Mouse (Mus musculus) MEL (cell line): ENCODE measurements around the gene Cfap52. TPM values are rescaled to one million over a fixed set of nuclear protein-coding genes. Genes with fewer than 3 reads are reported as not detected.

Experiments used
- DNase-seq: peaks from one replicate; pipeline ENCODE4 v3.0.0; 2011; ENCODE audit warnings: low read depth, low spot score
- H3K27ac ChIP-seq: 2 replicates; pipeline ENCODE4 v1.5.1; 2012; ENCODE audit warnings: low read depth, mild to moderate bottlenecking, control low read depth, low read length, moderate library complexity; ENCODE audit not compliant: control insufficient read depth
- H3K27me3 ChIP-seq, 2 experiments: fragments of 150-350 bp in 1 of 2; sonication (generic) in 1 of 2; 2 replicates each; pipeline ENCODE4 v1.6.1; 2012; ENCODE audit warnings: low read length in 2 of 2, mild to moderate bottlenecking in 2 of 2, improper control_type of control experiment in 1 of 2, moderate library complexity in 1 of 2; ENCODE audit not compliant: insufficient read depth in 2 of 2, control insufficient read depth in 1 of 2
- H3K36me3 ChIP-seq, 2 experiments: 2 replicates each; pipeline ENCODE4 v1.6.1; 2012 to 2014; ENCODE audit warnings: low read length in 2 of 2, improper control_type of control experiment in 1 of 2, inconsistent platforms in 1 of 2, mild to moderate bottlenecking in 1 of 2; ENCODE audit not compliant: insufficient read depth in 2 of 2, control insufficient read depth in 1 of 2
- H3K4me1 ChIP-seq, 2 experiments: fragments of 150-350 bp in 1 of 2; sonication (generic) in 1 of 2; 2 replicates each; pipeline ENCODE4 v1.6.1; 2012; ENCODE audit warnings: low read length in 2 of 2, improper control_type of control experiment in 1 of 2, mild to moderate bottlenecking in 1 of 2; ENCODE audit not compliant: insufficient read depth in 2 of 2, control insufficient read depth in 1 of 2
- H3K4me3 ChIP-seq, 2 experiments: fragments of 150-350 bp in 1 of 2; sonication (generic) in 1 of 2; 2 replicates each; pipeline ENCODE4 v1.5.1; 2012; ENCODE audit warnings: low read depth in 2 of 2, low read length in 2 of 2, mild to moderate bottlenecking in 2 of 2, moderate library complexity in 2 of 2, control low read depth in 1 of 2, improper control_type of control experiment in 1 of 2; ENCODE audit not compliant: control insufficient read depth in 1 of 2, insufficient read depth in 1 of 2
- H3K79me2 ChIP-seq: 2 replicates; pipeline ENCODE4 v1.6.1; 2012; ENCODE audit warnings: mild to moderate bottlenecking, low read length, moderate library complexity; ENCODE audit not compliant: control insufficient read depth, poor library complexity, insufficient read depth
- H3K9ac ChIP-seq: 2 replicates; pipeline ENCODE4 v1.6.1; 2012; ENCODE audit warnings: low read depth, mild to moderate bottlenecking, control low read depth, low read length, moderate library complexity; ENCODE audit not compliant: control insufficient read depth, poor library complexity, severe bottlenecking
- H3K9me3 ChIP-seq: fragments of 150-350 bp; sonication (generic); replicated peaks from 2 replicates; pipeline ENCODE4 v1.6.1; 2012; ENCODE audit warnings: mild to moderate bottlenecking, low read length, improper control_type of control experiment, moderate library complexity; ENCODE audit not compliant: insufficient read depth
- CHD1 ChIP-seq: IDR thresholded peaks from 2 replicates; pipeline ENCODE4 v1.6.1; 2012; ENCODE audit warnings: low read depth, mild to moderate bottlenecking, inconsistent platforms, low read length, improper control_type of control experiment
- EP300 ChIP-seq, 2 experiments: IDR thresholded peaks; 2 replicates each; pipeline ENCODE4 v1.6.1; 2011; ENCODE audit warnings: improper control_type of control experiment in 2 of 2, low read length in 2 of 2, low read depth in 1 of 2, mild to moderate bottlenecking in 1 of 2
- ETS1 ChIP-seq: IDR thresholded peaks from 2 replicates; pipeline ENCODE4 v1.6.1; 2012; ENCODE audit warnings: low read depth, mild to moderate bottlenecking, inconsistent platforms, low read length, improper control_type of control experiment, moderate library complexity
- GATA1 ChIP-seq: IDR thresholded peaks from 2 replicates; pipeline ENCODE4 v1.6.1; 2011; ENCODE audit warnings: low read depth, low read length, improper control_type of control experiment
- HCFC1 ChIP-seq: IDR thresholded peaks from 2 replicates; pipeline ENCODE4 v1.6.1; 2012; ENCODE audit warnings: low read depth, mild to moderate bottlenecking, inconsistent platforms, low read length, improper control_type of control experiment, moderate library complexity
- JUND ChIP-seq: IDR thresholded peaks from 2 replicates; pipeline ENCODE4 v1.6.1; 2011; ENCODE audit warnings: low read depth, mild to moderate bottlenecking, improper control_type of control experiment, low read length
- MAZ ChIP-seq: IDR thresholded peaks from 2 replicates; pipeline ENCODE4 v1.6.1; 2012; ENCODE audit warnings: low read depth, mild to moderate bottlenecking, inconsistent platforms, low read length, improper control_type of control experiment
- MXI1 ChIP-seq: IDR thresholded peaks from 2 replicates; pipeline ENCODE4 v1.6.1; 2011; ENCODE audit warnings: mild to moderate bottlenecking, low read depth, low read length, improper control_type of control experiment
- MYB ChIP-seq: IDR thresholded peaks from 2 replicates; pipeline ENCODE4 v1.6.1; 2011; ENCODE audit warnings: mild to moderate bottlenecking, low read depth, low read length, improper control_type of control experiment
- MYC ChIP-seq: IDR thresholded peaks from 2 replicates; pipeline ENCODE4 v1.6.1; 2011; ENCODE audit warnings: low read depth, mild to moderate bottlenecking, low read length, improper control_type of control experiment, moderate library complexity
- POLR2A ChIP-seq, 2 experiments: IDR thresholded peaks; 2 replicates each; pipeline ENCODE4 v1.6.1; 2011 to 2012; ENCODE audit warnings: low read length in 2 of 2, mild to moderate bottlenecking in 2 of 2, control low read depth in 1 of 2, improper control_type of control experiment in 1 of 2, low read depth in 1 of 2, moderate library complexity in 1 of 2; ENCODE audit not compliant: control insufficient read depth in 1 of 2, insufficient read depth in 1 of 2, poor library complexity in 1 of 2
- POLR2AphosphoS5 ChIP-seq: IDR thresholded peaks from 2 replicates; pipeline ENCODE4 v1.6.1; 2012; ENCODE audit warnings: low read depth, borderline replicate concordance, mild to moderate bottlenecking, inconsistent platforms, low read length, moderate library complexity, mixed read lengths
- RCOR1 ChIP-seq: IDR thresholded peaks from 2 replicates; pipeline ENCODE4 v1.6.1; 2012; ENCODE audit warnings: low read depth, mild to moderate bottlenecking, inconsistent platforms, low read length, improper control_type of control experiment
- TAL1 ChIP-seq: IDR thresholded peaks from 2 replicates; pipeline ENCODE4 v1.6.1; 2012; ENCODE audit warnings: mild to moderate bottlenecking, inconsistent platforms, low read length, moderate library complexity, mixed read lengths
- TBP ChIP-seq: IDR thresholded peaks from 2 replicates; pipeline ENCODE4 v1.8.0; 2011; ENCODE audit warnings: low read depth, low read length, improper control_type of control experiment
- TCF12 ChIP-seq: IDR thresholded peaks from 2 replicates; pipeline ENCODE4 v1.6.1; 2014; ENCODE audit warnings: low read depth, mild to moderate bottlenecking, inconsistent platforms, low read length, improper control_type of control experiment, moderate library complexity
- UBTF ChIP-seq: IDR thresholded peaks from 2 replicates; pipeline ENCODE4 v1.6.1; 2012; ENCODE audit warnings: low read depth, mild to moderate bottlenecking, inconsistent platforms, low read length, improper control_type of control experiment, moderate library complexity, borderline replicate concordance; ENCODE audit not compliant: insufficient read depth
- ZC3H11A ChIP-seq: IDR thresholded peaks from 2 replicates; pipeline ENCODE4 v1.6.1; 2012; ENCODE audit warnings: low read depth, mild to moderate bottlenecking, inconsistent platforms, low read length, improper control_type of control experiment
- ZKSCAN1 ChIP-seq: IDR thresholded peaks from 2 replicates; pipeline ENCODE4 v1.6.1; 2012; ENCODE audit warnings: low read depth, mild to moderate bottlenecking, inconsistent platforms, low read length, improper control_type of control experiment, moderate library complexity
- ZNF384 ChIP-seq: IDR thresholded peaks from 2 replicates; pipeline ENCODE4 v1.6.1; 2012; ENCODE audit warnings: low read depth, mild to moderate bottlenecking, inconsistent platforms, low read length, improper control_type of control experiment
- polyA plus RNA-seq, 2 experiments: library from polyadenylated mRNA; stranded (reverse) in 1 of 2; unstranded in 1 of 2; fragments of >175 nt in 1 of 2; fragments of >200 nt in 1 of 2; gene quantifications; 2 replicates each; pipeline versions ENCODE4 v1.2.1 to v1.2.4; 2012; ENCODE audit warnings: low replicate concordance in 2 of 2, low read depth in 1 of 2; ENCODE audit not compliant: insufficient read length in 2 of 2, insufficient read depth in 1 of 2, missing spikeins in 1 of 2
- total RNA-seq: library from RNA; depleted of rRNA; stranded (reverse); fragments of 300-350 nt; gene quantifications from 2 replicates; pipeline ENCODE4 v1.2.3, GENCODE M21; 2012

Gene Cfap52
- total and polyA plus RNA-seq, 3 experiments: not detected

DNA sequence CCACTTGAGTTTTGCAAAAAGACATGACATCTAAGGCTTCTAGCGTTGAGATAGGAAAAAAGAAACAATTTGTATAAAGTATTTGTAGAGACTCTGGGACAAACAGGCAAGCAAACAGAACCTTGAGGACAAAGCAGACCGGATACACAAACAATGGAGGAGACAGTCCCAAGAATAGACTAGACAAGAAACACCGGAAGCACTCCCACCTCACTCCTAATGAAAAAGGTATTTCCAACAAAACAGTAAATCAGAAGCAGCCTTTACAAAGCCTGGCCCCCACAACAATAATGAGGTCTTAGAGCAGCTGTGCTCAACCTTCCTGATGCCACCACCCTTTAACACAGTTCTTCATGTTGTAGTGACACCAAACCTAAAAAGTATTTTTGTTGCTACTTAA is 48.3 kb downstream of the Cfap52 start:
- no peaks in the 10 kb centered on the region for H3K36me3 ChIP-seq
- no peak overlapping the region for H3K4me3 ChIP-seq
- no peak overlapping the region for H3K9ac ChIP-seq
- H3K27me3 ChIP-seq: no peaks in the 10 kb centered on the region
- no peak for DNase-seq
- TF ChIP-seq MYC: no peak
- no peaks in the 10 kb centered on the region for H3K79me2 ChIP-seq
- H3K4me1 ChIP-seq: no peaks in the 10 kb centered on the region
- no peak overlapping the region for H3K27ac ChIP-seq
- no peaks in the 10 kb centered on the region for H3K9me3 ChIP-seq

DNA sequence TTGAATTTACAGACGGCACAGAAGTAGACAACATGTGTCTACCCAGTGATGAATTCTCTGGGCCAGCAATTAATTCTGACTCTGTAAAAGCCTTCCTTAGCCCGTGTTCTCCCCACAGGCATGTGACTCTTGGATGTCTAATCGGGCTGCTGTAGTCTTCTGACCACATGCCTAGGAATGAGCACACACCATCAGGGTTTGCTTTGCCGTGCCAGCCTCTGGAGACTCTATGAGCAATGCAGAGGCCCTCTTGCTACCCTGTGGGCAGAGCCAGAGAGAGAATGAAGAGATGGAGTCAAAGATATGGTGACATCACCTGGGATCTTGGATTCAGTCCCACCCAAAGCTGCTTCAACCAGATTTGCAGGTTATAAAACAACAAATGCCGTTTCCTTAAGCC is 54.4 kb downstream of the Cfap52 start:
- H3K9me3 ChIP-seq: no peaks in the 10 kb centered on the region
- H3K27me3 ChIP-seq: no peaks in the 10 kb centered on the region
- no peak for DNase-seq
- no peaks in the 10 kb centered on the region for H3K79me2 ChIP-seq
- H3K4me3 ChIP-seq: no peak overlapping the region
- no peaks in the 10 kb centered on the region for H3K36me3 ChIP-seq
- H3K9ac ChIP-seq: no peak overlapping the region
- H3K4me1 ChIP-seq: no peaks in the 10 kb centered on the region
- H3K27ac ChIP-seq: no peak overlapping the region
- TF ChIP-seq ZNF384: no peak
- no peak for TF ChIP-seq MXI1
- no peak for TF ChIP-seq EP300 (IDR thresholded peaks at IDR 0.05; ENCODE audit: low read depth in 1 of 2, low read length in 2 of 2)
- no peak for TF ChIP-seq TCF12
- TF ChIP-seq RCOR1: no peak
- no peak for TF ChIP-seq HCFC1
- TF ChIP-seq ETS1: no peak
- TF ChIP-seq MYB: no peak
- TF ChIP-seq MYC: no peak
- no peak for TF ChIP-seq TAL1
- TF ChIP-seq POLR2AphosphoS5: no peak
- no peak for TF ChIP-seq TBP
- no peak for TF ChIP-seq MAZ
- TF ChIP-seq GATA1: no peak
- TF ChIP-seq POLR2A (IDR thresholded peaks at IDR 0.05; ENCODE audit: control insufficient read depth in 1 of 2, insufficient read depth in 1 of 2, low read depth in 1 of 2, low read length in 2 of 2, poor library complexity in 1 of 2): no peak

DNA sequence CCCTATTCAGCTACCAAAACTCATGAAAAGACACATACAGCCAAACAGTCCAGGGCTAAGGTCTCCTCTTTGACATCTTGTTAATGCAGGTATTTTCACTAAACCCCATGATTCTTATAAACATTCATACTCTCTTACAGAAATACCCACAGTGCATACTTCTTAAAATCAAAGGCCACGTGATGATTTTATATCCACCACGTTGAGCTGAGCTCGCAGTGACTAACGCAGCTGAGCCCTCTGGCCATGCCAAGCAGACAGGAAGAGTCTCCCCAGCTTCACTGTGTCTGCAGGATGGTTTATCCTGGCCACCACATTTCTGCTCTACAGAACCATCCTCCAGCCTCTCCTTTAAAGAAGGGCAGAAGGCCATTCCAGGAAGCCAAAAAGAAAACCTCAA is 61.7 kb downstream of the Cfap52 start:
- TF ChIP-seq MAZ (no peak), EP300 (IDR thresholded peaks at IDR 0.05; ENCODE audit: low read depth in 1 of 2, low read length in 2 of 2) (no peak), UBTF (no peak), ZKSCAN1 (no peak), MXI1 (no peak), ZC3H11A (no peak), CHD1 (no peak), JUND (no peak)
- H3K4me3 ChIP-seq: no peak overlapping the region
- no peak for DNase-seq

More for the DNA sequence above, 61.7 kb downstream of the Cfap52 start:
- no peak overlapping the region for H3K27ac ChIP-seq
- H3K79me2 ChIP-seq: no peaks in the 10 kb centered on the region
- no peaks in the 10 kb centered on the region for H3K27me3 ChIP-seq
- H3K4me1 ChIP-seq: no peaks in the 10 kb centered on the region
- no peak overlapping the region for H3K9ac ChIP-seq
- H3K9me3 ChIP-seq: no peaks in the 10 kb centered on the region
- no peaks in the 10 kb centered on the region for H3K36me3 ChIP-seq
